In genomic region chr9:105788203-105788602, GRCm38 (mm10) we compare ENCODE assay signal across 29 mouse cellular contexts. TPM values are rescaled to one million over a fixed set of nuclear protein-coding genes. Genes with fewer than 3 reads are reported as not detected.
DNase-seq lines count a peak whose midpoint lies in the region; ATAC-seq and TF ChIP-seq lines count a peak whose summit lies in the region.
"Had no signal": no experiment of that assay in that cellular context is flagged by ENCODE, and none has a peak within 500 bp of the region (broad histone marks: within the 10 kb centered on the region; RNA-seq: fewer than 3 reads in every experiment).

No protein-coding gene starts in this region.

- H3K9me3 ChIP-seq in heart, embryonic 13.5 days, result no peaks in the 10 kb centered on the region
- no peaks in the 10 kb centered on the region for H3K9me3 ChIP-seq in intestine, postnatal 0 days (ENCODE audit: control insufficient read depth)
- H3K9me3 ChIP-seq: embryonic facial prominence, embryonic 13.5 days; embryonic facial prominence, embryonic 15.5 days; forebrain, embryonic 10.5 days; forebrain, embryonic 12.5 days had no signal

- no peak for ATAC-seq in heart, embryonic 13.5 days (ENCODE audit: extremely low read depth, insufficient number of reproducible peaks, low FRiP score, low TSS enrichment)
- ATAC-seq in intestine, postnatal 0 days, result no peak
- ATAC-seq: activated CD4-positive, CD25-positive, alpha-beta regulatory T cell, adult 4 months; CD4-positive, CD25-positive, alpha-beta regulatory T cell, adult 4 months; forebrain, embryonic 14.5 days; forebrain, embryonic 16.5 days; Patski had no signal

- H3K4me3 ChIP-seq in heart, embryonic 13.5 days, result no peak overlapping the region
- H3K4me3 ChIP-seq in intestine, postnatal 0 days (ENCODE audit: low read depth, low read length), result no peak overlapping the region
- H3K4me3 ChIP-seq: embryonic facial prominence, embryonic 13.5 days; embryonic facial prominence, embryonic 15.5 days; erythroblast, embryonic 14.5 days; forebrain, embryonic 10.5 days; forebrain, embryonic 12.5 days had no signal

- H3K27me3 ChIP-seq in heart, embryonic 13.5 days (replicated peaks), result no peaks in the 10 kb centered on the region
- no peaks in the 10 kb centered on the region for H3K27me3 ChIP-seq in intestine, postnatal 0 days (replicated peaks; ENCODE audit: control insufficient read depth, insufficient read depth, low read length)
- H3K27me3 ChIP-seq: embryonic facial prominence, embryonic 13.5 days; embryonic facial prominence, embryonic 15.5 days; forebrain, embryonic 12.5 days had no signal

- no peak for TF ChIP-seq CTCF in intestine, postnatal 0 days (IDR thresholded peaks at IDR 0.05; ENCODE audit: low read depth)

- no peak overlapping the region for H3K9ac ChIP-seq in heart, embryonic 13.5 days
- no peak overlapping the region for H3K9ac ChIP-seq in intestine, postnatal 0 days (ENCODE audit: low read depth, low read length)
- H3K9ac ChIP-seq: embryonic facial prominence, embryonic 13.5 days; embryonic facial prominence, embryonic 15.5 days; forebrain, embryonic 12.5 days had no signal

- DNase-seq in heart, adult 11 months, result peak; percentile 58
- DNase-seq in heart, postnatal 4 days, result no peak
- DNase-seq in heart, adult 9 months (ENCODE audit: low spot score in 2 of 2), result no peak
- no peak for DNase-seq in spleen, postnatal 10 days (ENCODE audit: low spot score in 2 of 2)
- DNase-seq: adrenal gland, adult 8-10 months; adrenal gland, postnatal 14 days; adrenal gland, postnatal 36 days; B cell, adult 2 months; cerebellum, adult 11-12 months; cerebellum, adult 2 months; cerebellum, adult 9-10 months; cerebellum, postnatal 10 days; cerebellum, postnatal 25 days; embryo, embryonic 11 days had no signal

- no peak overlapping the region for H3K4me2 ChIP-seq in heart, embryonic 13.5 days
- no peak overlapping the region for H3K4me2 ChIP-seq in intestine, postnatal 0 days (replicated peaks; ENCODE audit: low read depth)
- H3K4me2 ChIP-seq: embryonic facial prominence, embryonic 13.5 days; embryonic facial prominence, embryonic 15.5 days; forebrain, embryonic 12.5 days had no signal

- H3K36me3 ChIP-seq in heart, embryonic 13.5 days, result 0 out of 2 replicates have a peak, but pooled peaks cover 4% of the 10 kb centered on the region
- no peaks in the 10 kb centered on the region for H3K36me3 ChIP-seq in intestine, postnatal 0 days (ENCODE audit: control insufficient read depth, insufficient read depth)
- H3K36me3 ChIP-seq: embryonic facial prominence, embryonic 13.5 days; embryonic facial prominence, embryonic 15.5 days; forebrain, embryonic 10.5 days; forebrain, embryonic 12.5 days; G1E had no signal

- H3K27ac ChIP-seq in heart, embryonic 13.5 days (replicated peaks), result peak overlapping the region; percentile 28; the same call in 1 of the 2 replicates
- peak overlapping the region; percentile 21; the same call in 1 of the 2 replicates for H3K27ac ChIP-seq in intestine, postnatal 0 days (ENCODE audit: low read depth, low read length)
- H3K27ac ChIP-seq: embryonic facial prominence, embryonic 13.5 days; embryonic facial prominence, embryonic 15.5 days; forebrain, embryonic 10.5 days; forebrain, embryonic 12.5 days had no signal

- H3K4me1 ChIP-seq in heart, embryonic 13.5 days, result peaks cover 35% of the 10 kb centered on the region
- no peaks in the 10 kb centered on the region for H3K4me1 ChIP-seq in intestine, postnatal 0 days (replicated peaks; ENCODE audit: control insufficient read depth, insufficient read depth, low read length)
- H3K4me1 ChIP-seq: embryonic facial prominence, embryonic 15.5 days; forebrain, embryonic 10.5 days; forebrain, embryonic 12.5 days had no signal

- 50% methylated on average over 3 of the region's 3 CpGs for WGBS in heart, embryonic 13.5 days
- 22% methylated on average over 3 of the region's 3 CpGs for WGBS in intestine, postnatal 0 days

RNA-seq across cellular contexts. Expression of gene Col6a6, which starts 39.8 kb away (rescaled TPM):
- 10 to 100 TPM; 16.6 to 18.3 TPM for total RNA-seq in heart, postnatal 4 days (2021)
- polyA plus RNA-seq in heart, embryonic 13.5 days (2015; fragmentation: Nextera tagmentation; extraction: Ambion mirVana), result 1.6 and 2.1 TPM in 2 replicates
- 0.14 TPM in 2 replicates for polyA plus RNA-seq in intestine, postnatal 0 days (2015; fragmentation: Nextera tagmentation; extraction: Ambion mirVana)
- total RNA-seq: CH12.LX; common myeloid progenitor, adult 5-6 weeks had no signal
- polyA plus RNA-seq: activated CD4-positive, CD25-positive, alpha-beta regulatory T cell, adult 4 months; CD4-positive, CD25-positive, alpha-beta regulatory T cell, adult 4 months; forebrain, embryonic 14.5 days; G1E; Patski had no signal
